In the genomic region with DNA sequence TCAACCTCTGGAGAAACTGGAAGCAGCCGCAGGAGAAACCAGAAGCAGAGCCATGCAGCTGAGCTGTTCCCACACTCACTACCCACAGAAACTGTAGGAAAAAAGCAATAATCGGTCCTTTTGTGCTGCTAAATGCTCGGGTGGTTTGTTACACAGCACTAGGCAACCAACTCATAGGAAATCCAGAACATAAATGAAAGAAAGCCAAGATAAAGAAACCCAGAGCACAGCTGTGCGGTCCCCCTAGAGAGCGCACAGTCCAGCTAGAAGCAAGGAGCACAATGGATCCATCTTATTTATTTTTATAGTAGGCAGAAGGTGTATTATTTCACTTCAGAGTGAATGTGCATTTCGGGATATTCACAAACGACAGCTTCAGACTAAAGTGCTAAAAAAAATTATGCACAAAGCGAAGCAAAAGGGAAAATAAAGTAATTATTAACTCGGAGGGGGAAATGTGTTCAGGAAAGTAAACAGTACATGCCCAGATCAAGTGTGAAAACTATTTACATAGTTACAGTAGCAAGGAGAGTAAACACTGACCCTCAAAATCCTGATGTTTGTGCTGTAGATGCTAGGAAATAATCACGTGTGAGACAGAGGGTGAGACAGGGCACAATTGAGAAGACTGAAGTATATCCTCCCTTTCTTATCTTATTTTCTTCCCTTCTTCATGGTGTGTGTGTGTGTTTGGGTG, we compare ENCODE assay signal across 12 mouse cellular contexts.
DNase-seq lines count a peak whose midpoint lies in the region; ATAC-seq and TF ChIP-seq lines count a peak whose summit lies in the region.
"Had no signal": no experiment of that assay in that cellular context is flagged by ENCODE, and none has a peak within 500 bp of the region (broad histone marks: within the 10 kb centered on the region; RNA-seq: fewer than 3 reads in every experiment).

No protein-coding gene starts in this region.

- no peaks in the 10 kb centered on the region for H3K27me3 ChIP-seq in forebrain, embryonic 10.5 days (ENCODE audit: poor library complexity, severe bottlenecking)
- H3K27me3 ChIP-seq in forebrain, postnatal 0 days (ENCODE audit: insufficient read depth, low read length): no peaks in the 10 kb centered on the region
- no peaks in the 10 kb centered on the region for H3K27me3 ChIP-seq in midbrain, embryonic 10.5 days (ENCODE audit: low read depth, poor library complexity, severe bottlenecking)
- no peaks in the 10 kb centered on the region for H3K27me3 ChIP-seq in midbrain, embryonic 13.5 days
- no peaks in the 10 kb centered on the region for H3K27me3 ChIP-seq in limb, embryonic 14.5 days (ENCODE audit: control insufficient read depth, insufficient read depth, low read length)
- no peaks in the 10 kb centered on the region for H3K27me3 ChIP-seq in stomach, embryonic 15.5 days (replicated peaks)

- H3K4me1 ChIP-seq in forebrain, embryonic 10.5 days: peaks cover 21% of the 10 kb centered on the region
- no peaks in the 10 kb centered on the region for H3K4me1 ChIP-seq in forebrain, postnatal 0 days (ENCODE audit: insufficient read depth)
- peaks cover 19% of the 10 kb centered on the region for H3K4me1 ChIP-seq in midbrain, embryonic 10.5 days
- H3K4me1 ChIP-seq in midbrain, embryonic 13.5 days (replicated peaks): 0 out of 2 replicates have a peak, but pooled peaks cover 6% of the 10 kb centered on the region
- no peaks in the 10 kb centered on the region; the same call in 1 of the 2 replicates for H3K4me1 ChIP-seq in limb, embryonic 14.5 days (ENCODE audit: control insufficient read depth, insufficient read depth, low read length)
- no peaks in the 10 kb centered on the region for H3K4me1 ChIP-seq in stomach, embryonic 15.5 days

- no peak overlapping the region for H3K4me3 ChIP-seq in forebrain, embryonic 10.5 days
- no peak overlapping the region for H3K4me3 ChIP-seq in forebrain, postnatal 0 days (ENCODE audit: low read depth, low read length)
- no peak overlapping the region for H3K4me3 ChIP-seq in midbrain, embryonic 10.5 days
- no peak overlapping the region for H3K4me3 ChIP-seq in midbrain, embryonic 13.5 days (replicated peaks)
- H3K4me3 ChIP-seq in limb, embryonic 14.5 days (replicated peaks; ENCODE audit: low read length): no peak overlapping the region
- H3K4me3 ChIP-seq in stomach, embryonic 15.5 days (replicated peaks): 0 out of 2 replicates have a peak overlapping the region, but pooled peaks have one; percentile 2
- H3K4me3 ChIP-seq: heart, adult 2 months had no signal

- H3K9me3 ChIP-seq in forebrain, embryonic 10.5 days: no peaks in the 10 kb centered on the region; the same call in 1 of the 2 replicates
- H3K9me3 ChIP-seq in forebrain, postnatal 0 days (ENCODE audit: low read length): no peaks in the 10 kb centered on the region
- no peaks in the 10 kb centered on the region for H3K9me3 ChIP-seq in midbrain, embryonic 10.5 days (replicated peaks)
- no peaks in the 10 kb centered on the region for H3K9me3 ChIP-seq in midbrain, embryonic 13.5 days
- no peaks in the 10 kb centered on the region for H3K9me3 ChIP-seq in limb, embryonic 14.5 days (ENCODE audit: control insufficient read depth, low read length)
- H3K9me3 ChIP-seq in stomach, embryonic 15.5 days: no peaks in the 10 kb centered on the region

- no peak for TF ChIP-seq POLR2A in limb, embryonic 14.5 days (IDR thresholded peaks at IDR 0.05; ENCODE audit: borderline replicate concordance, extremely low read depth, insufficient read depth, insufficient read length)

- DNase-seq in forebrain, embryonic 10.5 days (ENCODE audit: extremely low spot score, low spot score): no peak
- no peak for DNase-seq in forebrain, postnatal 0 days
- DNase-seq in midbrain, embryonic 10.5 days (ENCODE audit: low spot score): no peak
- DNase-seq in limb, embryonic 14.5 days (ENCODE audit: low spot score): peak; percentile 34
- DNase-seq in cerebellum, adult 9-11 months: no peak
- DNase-seq in cerebellum, postnatal 4 days (ENCODE audit: low spot score in 2 of 2): no peak
- DNase-seq: adrenal gland, postnatal 25 days; cerebellum, adult 9-10 months; heart, adult 2 months had no signal

- H3K27ac ChIP-seq in forebrain, embryonic 10.5 days: peak overlapping the region; percentile 65
- no peak overlapping the region for H3K27ac ChIP-seq in forebrain, postnatal 0 days (ENCODE audit: low read depth, low read length)
- peak overlapping the region; percentile 49; the same call in 1 of the 2 replicates for H3K27ac ChIP-seq in midbrain, embryonic 10.5 days (replicated peaks)
- no peak overlapping the region for H3K27ac ChIP-seq in midbrain, embryonic 13.5 days
- H3K27ac ChIP-seq in limb, embryonic 14.5 days (replicated peaks; ENCODE audit: low read depth, low read length): no peak overlapping the region
- peak overlapping the region; percentile 83 for H3K27ac ChIP-seq in stomach, embryonic 15.5 days
- H3K27ac ChIP-seq: heart, adult 2 months; macrophage had no signal

- WGBS in forebrain, embryonic 10.5 days: 87% methylated on average over 10 of the region's 10 CpGs
- 45% methylated on average over 10 of the region's 10 CpGs for WGBS in forebrain, postnatal 0 days
- 72% methylated on average over 10 of the region's 10 CpGs for WGBS in midbrain, embryonic 10.5 days
- WGBS in midbrain, embryonic 13.5 days: 69% methylated on average over 10 of the region's 10 CpGs
- 57% methylated on average over 10 of the region's 10 CpGs for WGBS in limb, embryonic 14.5 days
- 52% methylated on average over 10 of the region's 10 CpGs for WGBS in stomach, embryonic 15.5 days

- no peak for ATAC-seq in forebrain, postnatal 0 days
- ATAC-seq in midbrain, embryonic 13.5 days: no peak
- ATAC-seq in limb, embryonic 14.5 days (ENCODE audit: low FRiP score, low read depth): peak; percentile 80; the same call in 1 of the 2 replicates
- ATAC-seq in stomach, embryonic 15.5 days (ENCODE audit: insufficient read depth, low FRiP score, low read depth): peak; percentile 73

- H3K9ac ChIP-seq in forebrain, postnatal 0 days: no peak overlapping the region
- no peak overlapping the region for H3K9ac ChIP-seq in midbrain, embryonic 13.5 days (replicated peaks)
- H3K9ac ChIP-seq in limb, embryonic 14.5 days (ENCODE audit: low read depth, low read length, severe bottlenecking): no peak overlapping the region
- H3K9ac ChIP-seq in stomach, embryonic 15.5 days: no peak overlapping the region

- H3K4me2 ChIP-seq in forebrain, postnatal 0 days (ENCODE audit: low read depth): no peak overlapping the region
- no peak overlapping the region for H3K4me2 ChIP-seq in midbrain, embryonic 13.5 days (replicated peaks)
- no peak overlapping the region for H3K4me2 ChIP-seq in limb, embryonic 14.5 days (replicated peaks; ENCODE audit: low read depth, low read length, severe bottlenecking)
- H3K4me2 ChIP-seq in stomach, embryonic 15.5 days: peak overlapping the region; percentile 40

- no peak for TF ChIP-seq CTCF in forebrain, postnatal 0 days (IDR thresholded peaks at IDR 0.05; ENCODE audit: low read depth)

- no peaks in the 10 kb centered on the region for H3K36me3 ChIP-seq in forebrain, embryonic 10.5 days (replicated peaks)
- H3K36me3 ChIP-seq in forebrain, postnatal 0 days (ENCODE audit: insufficient read depth): no peaks in the 10 kb centered on the region
- no peaks in the 10 kb centered on the region for H3K36me3 ChIP-seq in midbrain, embryonic 10.5 days
- no peaks in the 10 kb centered on the region for H3K36me3 ChIP-seq in midbrain, embryonic 13.5 days
- H3K36me3 ChIP-seq in limb, embryonic 14.5 days (ENCODE audit: control insufficient read depth, insufficient read depth, low read length): no peaks in the 10 kb centered on the region
- no peaks in the 10 kb centered on the region for H3K36me3 ChIP-seq in stomach, embryonic 15.5 days

Comparison
In these comparisons a context has a peak if more than half of its experiments do, and no peak if none do; other contexts are left out.
1. H3K27ac ChIP-seq: peak in forebrain, embryonic 10.5 days (single experiment), midbrain, embryonic 10.5 days (single experiment) and stomach, embryonic 15.5 days (single experiment); none in forebrain, postnatal 0 days (single experiment), midbrain, embryonic 13.5 days (single experiment) and limb, embryonic 14.5 days (single experiment).
2. ATAC-seq: peak in limb, embryonic 14.5 days (single experiment) and stomach, embryonic 15.5 days (single experiment); none in forebrain, postnatal 0 days (single experiment) and midbrain, embryonic 13.5 days (single experiment).